Mouse (Mus musculus) MEL (cell line): ENCODE results near the gene Aspg.

Experiments
- CHD1 ChIP-seq: IDR thresholded peaks from 2 replicates; pipeline ENCODE4 v1.6.1; 2012; ENCODE audit warnings: low read depth, mild to moderate bottlenecking, inconsistent platforms, low read length, improper control_type of control experiment
- CTCF ChIP-seq, 3 experiments: IDR thresholded peaks in 2 of 3; conservative IDR thresholded peaks in 1 of 3; 2 replicates each; pipeline ENCODE4 v1.5.1; 2011 to 2012; ENCODE audit warnings: low read length in 3 of 3, low read depth in 2 of 3, mild to moderate bottlenecking in 2 of 3, improper control_type of control experiment in 1 of 3, inconsistent platforms in 1 of 3, mixed read lengths in 1 of 3, moderate library complexity in 1 of 3; ENCODE audit not compliant: control insufficient read depth in 1 of 3, insufficient read depth in 1 of 3, poor library complexity in 1 of 3, severe bottlenecking in 1 of 3
- E2F4 ChIP-seq: IDR thresholded peaks from 2 replicates; pipeline ENCODE4 v1.6.1; 2011; ENCODE audit warnings: low read depth, low read length, improper control_type of control experiment, borderline replicate concordance
- ETS1 ChIP-seq: IDR thresholded peaks from 2 replicates; pipeline ENCODE4 v1.6.1; 2012; ENCODE audit warnings: low read depth, mild to moderate bottlenecking, inconsistent platforms, low read length, improper control_type of control experiment, moderate library complexity
- GABPA ChIP-seq: IDR thresholded peaks from 2 replicates; pipeline ENCODE4 v1.6.1; 2012; ENCODE audit warnings: low read depth, mild to moderate bottlenecking, inconsistent platforms, low read length, improper control_type of control experiment, moderate library complexity
- GATA1 ChIP-seq: IDR thresholded peaks from 2 replicates; pipeline ENCODE4 v1.6.1; 2011; ENCODE audit warnings: low read depth, low read length, improper control_type of control experiment
- KAT2A ChIP-seq: conservative IDR thresholded peaks from 2 replicates; pipeline ENCODE4 v1.6.1; 2012; ENCODE audit warnings: low read depth, low read length, improper control_type of control experiment, inconsistent platforms
- MAFK ChIP-seq: IDR thresholded peaks from 2 replicates; pipeline ENCODE4 v1.6.1; 2011; ENCODE audit warnings: low read depth, mild to moderate bottlenecking, low read length, improper control_type of control experiment, borderline replicate concordance
- MEF2A ChIP-seq: IDR thresholded peaks from 2 replicates; pipeline ENCODE4 v1.6.1; 2014; ENCODE audit warnings: low read depth, mild to moderate bottlenecking, inconsistent platforms, low read length, improper control_type of control experiment; ENCODE audit not compliant: poor library complexity, insufficient replicate concordance, severe bottlenecking; ENCODE audit errors: extremely low read depth
- MYC ChIP-seq: IDR thresholded peaks from 2 replicates; pipeline ENCODE4 v1.6.1; 2011; ENCODE audit warnings: low read depth, mild to moderate bottlenecking, low read length, improper control_type of control experiment, moderate library complexity
- POLR2A ChIP-seq, 2 experiments: IDR thresholded peaks; 2 replicates each; pipeline ENCODE4 v1.6.1; 2011 to 2012; ENCODE audit warnings: low read length in 2 of 2, mild to moderate bottlenecking in 2 of 2, control low read depth in 1 of 2, improper control_type of control experiment in 1 of 2, low read depth in 1 of 2, moderate library complexity in 1 of 2; ENCODE audit not compliant: control insufficient read depth in 1 of 2, insufficient read depth in 1 of 2, poor library complexity in 1 of 2
- POLR2AphosphoS2 ChIP-seq: IDR thresholded peaks from 2 replicates; pipeline ENCODE4 v1.6.1; 2011; ENCODE audit warnings: low read length, improper control_type of control experiment
- TBP ChIP-seq: IDR thresholded peaks from 2 replicates; pipeline ENCODE4 v1.8.0; 2011; ENCODE audit warnings: low read depth, low read length, improper control_type of control experiment
- UBTF ChIP-seq: IDR thresholded peaks from 2 replicates; pipeline ENCODE4 v1.6.1; 2012; ENCODE audit warnings: low read depth, mild to moderate bottlenecking, inconsistent platforms, low read length, improper control_type of control experiment, moderate library complexity, borderline replicate concordance; ENCODE audit not compliant: insufficient read depth

DNA sequence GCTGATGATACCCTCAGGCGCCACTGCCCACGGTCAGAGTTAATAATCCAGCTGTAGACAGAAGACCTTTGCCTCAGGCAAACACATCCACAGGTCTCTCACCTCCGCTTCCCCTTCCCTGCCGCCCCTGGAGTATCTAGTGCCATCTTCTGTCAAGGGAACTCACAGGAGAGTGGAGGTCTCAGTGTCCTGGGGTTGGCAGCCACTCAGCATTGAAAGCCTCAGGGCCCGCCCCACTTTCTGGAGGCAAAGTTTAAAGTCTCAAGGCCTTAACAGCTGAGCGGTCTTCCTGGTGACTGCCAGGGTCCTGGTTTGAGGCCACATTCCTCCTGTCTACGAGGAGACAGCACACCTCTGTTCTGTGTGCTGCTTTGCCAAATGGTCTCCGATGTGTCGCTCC lies 3.2 kb downstream of the Aspg start:
- TF ChIP-seq CTCF (IDR thresholded peaks at IDR 0.05 in 2 of 3, conservative IDR thresholded peaks at IDR 0.05 in 1 of 3; ENCODE audit: control insufficient read depth in 1 of 3, insufficient read depth in 1 of 3, low read depth in 2 of 3, low read length in 3 of 3, poor library complexity in 1 of 3, severe bottlenecking in 1 of 3) = no peak
- TF ChIP-seq ETS1 = no peak
- TF ChIP-seq GATA1 = no peak
- no peak for TF ChIP-seq UBTF
- TF ChIP-seq MYC = no peak
- no peak for TF ChIP-seq POLR2AphosphoS2
- no peak for TF ChIP-seq E2F4
- no peak for TF ChIP-seq KAT2A
- no peak for TF ChIP-seq TBP
- TF ChIP-seq MEF2A = no peak
- TF ChIP-seq CHD1 = no peak
- no peak for TF ChIP-seq MAFK
- no peak for TF ChIP-seq GABPA
- no peak for TF ChIP-seq POLR2A (IDR thresholded peaks at IDR 0.05; ENCODE audit: control insufficient read depth in 1 of 2, insufficient read depth in 1 of 2, low read depth in 1 of 2, low read length in 2 of 2, poor library complexity in 1 of 2)
